Mouse (Mus musculus) stomach, postnatal 0 days (tissue): ENCODE measurements around the gene Fndc11.

Experiments used
- CTCF ChIP-seq: IDR thresholded peaks from 2 replicates; pipeline ENCODE4 v1.5.1; 2016; ENCODE audit warnings: antibody characterized with exemption, low read depth, mild to moderate bottlenecking, moderate library complexity
- EP300 ChIP-seq: optimal IDR thresholded peaks from 2 replicates; pipeline ENCODE3; 2016; ENCODE audit warnings: antibody characterized with exemption

GRCm38 (mm10) chr2:181241602-181242313, 21.9 kb downstream of the Fndc11 start, which contains the start of gene Helz2:
- no peak for TF ChIP-seq CTCF
- TF ChIP-seq EP300 = no peak
